ENCODE assay signal across 8 mouse cellular contexts in genomic region chr4:119239181-119239682, GRCm38 (mm10). TPM values are rescaled to one million over a fixed set of nuclear protein-coding genes. Genes with fewer than 3 reads are reported as not detected.
DNase-seq lines count a peak whose midpoint lies in the region; ATAC-seq and TF ChIP-seq lines count a peak whose summit lies in the region.

No protein-coding gene starts in this region.

- intact Hi-C loops in heart, postnatal 10 days (cut with DNase I) = loop anchor here (2.0 to 5.0 kb wide), 2 partner anchors 100 to 183 kb away; partner anchors contain the start of genes Ppcs and Zmynd12

- peak overlapping the region; percentile 43 to 51 for H3K4me3 ChIP-seq in MEL (ENCODE audit: control insufficient read depth in 1 of 2, insufficient read depth in 1 of 2, low read depth in 2 of 2, low read length in 2 of 2)
- H3K4me3 ChIP-seq in limb, embryonic 15.5 days = no peak overlapping the region

- no peaks in the 10 kb centered on the region for H3K27me3 ChIP-seq in MEL (ENCODE audit: control insufficient read depth in 1 of 2, insufficient read depth in 2 of 2, low read length in 2 of 2)
- H3K27me3 ChIP-seq in limb, embryonic 15.5 days = no peaks in the 10 kb centered on the region

- DNase-seq in frontal cortex, adult 2 months (ENCODE audit: extremely low spot score in 1 of 2, low spot score in 1 of 2) = peak; percentile 42 to 81
- no peak for DNase-seq in frontal cortex, postnatal 10 days (ENCODE audit: low spot score in 2 of 2)
- DNase-seq in MEL (ENCODE audit: low read depth, low spot score) = peak; percentile 88
- peak; percentile 57 for DNase-seq in embryo, embryonic 9.5 days (ENCODE audit: extremely low spot score)
- peak; percentile 65 to 66 for DNase-seq in heart, postnatal 10 days
- DNase-seq in monocyte, adult 2 months (ENCODE audit: low read depth in 1 of 2, low spot score in 2 of 2) = peak; percentile 22 to 40
- peak; percentile 44 for DNase-seq in thymus, postnatal 14 days

- H3K79me2 ChIP-seq in MEL (ENCODE audit: control insufficient read depth, insufficient read depth, low read length, poor library complexity) = no peaks in the 10 kb centered on the region

- peak; percentile 23 to 59; a peak in 2 of 4 replicates for TF ChIP-seq POLR2A in MEL (IDR thresholded peaks at IDR 0.05; ENCODE audit: control insufficient read depth in 1 of 2, insufficient read depth in 1 of 2, low read depth in 1 of 2, low read length in 2 of 2, poor library complexity in 1 of 2)

- H3K27ac ChIP-seq in MEL (ENCODE audit: control insufficient read depth, low read depth, low read length) = peak overlapping the region; percentile 45
- 0 out of 2 replicates have a peak overlapping the region, but pooled peaks have one; percentile 48 for H3K27ac ChIP-seq in limb, embryonic 15.5 days

- no peak overlapping the region for H3K4me2 ChIP-seq in limb, embryonic 15.5 days

- no peak for TF ChIP-seq EP300 in MEL (IDR thresholded peaks at IDR 0.05; ENCODE audit: low read depth in 1 of 2, low read length in 2 of 2)

- peak overlapping the region; percentile 63 for H3K9ac ChIP-seq in MEL (ENCODE audit: control insufficient read depth, low read depth, low read length, poor library complexity, severe bottlenecking)
- H3K9ac ChIP-seq in limb, embryonic 15.5 days = no peak overlapping the region

- no peaks in the 10 kb centered on the region; a peak in 2 of 4 replicates for H3K4me1 ChIP-seq in MEL (ENCODE audit: control insufficient read depth in 1 of 2, insufficient read depth in 2 of 2, low read length in 2 of 2)
- H3K4me1 ChIP-seq in limb, embryonic 15.5 days = peaks cover 14% of the 10 kb centered on the region; the same call in 1 of the 2 replicates

- TF ChIP-seq CTCF in MEL (IDR thresholded peaks at IDR 0.05 in 2 of 3, conservative IDR thresholded peaks at IDR 0.05 in 1 of 3; ENCODE audit: control insufficient read depth in 1 of 3, insufficient read depth in 1 of 3, low read depth in 2 of 3, low read length in 3 of 3, poor library complexity in 1 of 3, severe bottlenecking in 1 of 3) = peak; percentile 53 to 91 (median 82)

- peak; percentile 45 for TF ChIP-seq RAD21 in MEL (IDR thresholded peaks at IDR 0.05; ENCODE audit: low read depth, low read length)

- WGBS in limb, embryonic 15.5 days = 35% methylated on average over 12 of the region's 12 CpGs

- H3K9me3 ChIP-seq in MEL (replicated peaks; ENCODE audit: insufficient read depth, low read length) = no peaks in the 10 kb centered on the region
- H3K9me3 ChIP-seq in limb, embryonic 15.5 days = no peaks in the 10 kb centered on the region

- ATAC-seq in limb, embryonic 15.5 days (ENCODE audit: insufficient number of reproducible peaks, low FRiP score, low TSS enrichment, low read depth) = 0 out of 2 replicates have a peak, but pooled peaks have one; percentile 42

- peaks cover 0 to 2% of the 10 kb centered on the region in 2 experiments; a peak in 2 of 4 replicates for H3K36me3 ChIP-seq in MEL (ENCODE audit: control insufficient read depth in 1 of 2, insufficient read depth in 2 of 2, low read length in 2 of 2)
- H3K36me3 ChIP-seq in limb, embryonic 15.5 days = peaks cover 72% of the 10 kb centered on the region

TF ChIP-seq in MEL, 35 proteins besides CTCF, POLR2A, EP300 and RAD21:
- TF ChIP-seq SIN3A (IDR thresholded peaks at IDR 0.05; ENCODE audit: low read length) (peak; percentile 69; the same call in 1 of the 2 replicates), ZMIZ1 (IDR thresholded peaks at IDR 0.05; ENCODE audit: low read depth, low read length) (no peak), NRF1 (IDR thresholded peaks at IDR 0.05; ENCODE audit: insufficient read depth, low read depth, low read length, poor library complexity, severe bottlenecking) (no peak), MYC (IDR thresholded peaks at IDR 0.05; ENCODE audit: low read depth, low read length) (peak; percentile 90), TBP (IDR thresholded peaks at IDR 0.05; ENCODE audit: low read depth, low read length) (0 out of 2 replicates have a peak, but pooled peaks have one; percentile 50), ETS1 (IDR thresholded peaks at IDR 0.05; ENCODE audit: low read depth, low read length) (0 out of 2 replicates have a peak, but pooled peaks have one; percentile 10), HCFC1 (IDR thresholded peaks at IDR 0.05; ENCODE audit: low read depth, low read length) (peak; percentile 40; the same call in 1 of the 2 replicates), NELFE (IDR thresholded peaks at IDR 0.05; ENCODE audit: low read depth, low read length) (peak; percentile 51; the same call in 1 of the 2 replicates), CHD2 (IDR thresholded peaks at IDR 0.05; ENCODE audit: low read length) (no peak), MAX (IDR thresholded peaks at IDR 0.05; ENCODE audit: low read length) (peak; percentile 69), SMC3 (IDR thresholded peaks at IDR 0.05; ENCODE audit: low read depth, low read length) (peak; percentile 59), MXI1 (IDR thresholded peaks at IDR 0.05; ENCODE audit: low read depth, low read length) (peak; percentile 87; the same call in 1 of the 2 replicates), BHLHE40 (IDR thresholded peaks at IDR 0.05; ENCODE audit: borderline replicate concordance, low read depth, low read length) (peak; percentile 49; the same call in 1 of the 2 replicates)
TF ChIP-seq in MEL: peak in this region for 10.

RNA-seq across cellular contexts. Expression of gene P3h1, which starts 6.5 kb away (rescaled TPM):
- polyA plus RNA-seq in frontal cortex, adult 2 months (2012; rRNA removed) = 11.6 and 14.1 TPM in 2 replicates
- 12.9 and 15.7 TPM in 2 replicates for total RNA-seq in MEL (2012; rRNA removed)
- polyA plus RNA-seq in MEL (2012; ENCODE audit: insufficient read depth in 1 of 2, insufficient read length in 2 of 2, low read depth in 1 of 2, low replicate concordance in 2 of 2, missing spikeins in 1 of 2) = 10 to 100 TPM in 1 of 2 experiments, not detected in 1; 30.2 TPM
- total RNA-seq in heart, postnatal 10 days (2021) = 10 to 100 TPM; 23.5 to 24.7 TPM
- polyA plus RNA-seq in limb, embryonic 15.5 days (2015; fragmentation: Nextera tagmentation; extraction: Ambion mirVana) = 83.6 and 86.7 TPM in 2 replicates

RNA-seq across cellular contexts. Expression of gene AU022252, which starts 6.7 kb away (rescaled TPM):
- 13.9 and 15.0 TPM in 2 replicates for polyA plus RNA-seq in frontal cortex, adult 2 months (2012; rRNA removed)
- 12.3 and 12.8 TPM in 2 replicates for total RNA-seq in MEL (2012; rRNA removed)
- polyA plus RNA-seq in MEL (2012; ENCODE audit: insufficient read depth in 1 of 2, insufficient read length in 2 of 2, low read depth in 1 of 2, low replicate concordance in 2 of 2, missing spikeins in 1 of 2) = 10 to 100 TPM in 1 of 2 experiments, not detected in 1; 24.9 TPM
- 10 to 100 TPM; 13.8 to 18.2 TPM for total RNA-seq in heart, postnatal 10 days (2021)
- polyA plus RNA-seq in limb, embryonic 15.5 days (2015; fragmentation: Nextera tagmentation; extraction: Ambion mirVana) = 35.3 and 35.4 TPM in 2 replicates

RNA-seq across cellular contexts. Expression of gene Cldn19, which starts 16.0 kb away (rescaled TPM):
- 3.4 TPM in 2 replicates for polyA plus RNA-seq in frontal cortex, adult 2 months (2012; rRNA removed)
- not detected in 2 replicates for total RNA-seq in MEL (2012; rRNA removed)
- polyA plus RNA-seq in MEL (2012; ENCODE audit: insufficient read depth in 1 of 2, insufficient read length in 2 of 2, low read depth in 1 of 2, low replicate concordance in 2 of 2, missing spikeins in 1 of 2) = not detected
- under 1 TPM; 0.17 to 0.43 TPM for total RNA-seq in heart, postnatal 10 days (2021)
- 0.05 and 0.12 TPM in 2 replicates for polyA plus RNA-seq in limb, embryonic 15.5 days (2015; fragmentation: Nextera tagmentation; extraction: Ambion mirVana)

RNA-seq across cellular contexts. Expression of gene Tmem269, which starts 21.2 kb away (rescaled TPM):
- polyA plus RNA-seq in frontal cortex, adult 2 months (2012; rRNA removed) = 1.1 and 1.2 TPM in 2 replicates
- not detected in 2 replicates for total RNA-seq in MEL (2012; rRNA removed)
- polyA plus RNA-seq in MEL (2012; ENCODE audit: insufficient read depth in 1 of 2, insufficient read length in 2 of 2, low read depth in 1 of 2, low replicate concordance in 2 of 2, missing spikeins in 1 of 2) = under 1 TPM in 1 of 2 experiments, not detected in 1; 0.07 TPM
- not detected for total RNA-seq in heart, postnatal 10 days (2021)
- not detected in 2 replicates for polyA plus RNA-seq in limb, embryonic 15.5 days (2015; fragmentation: Nextera tagmentation; extraction: Ambion mirVana)

RNA-seq across cellular contexts. Expression of gene Svbp, which starts 44.1 kb away (rescaled TPM):
- 32.9 and 34.7 TPM in 2 replicates for polyA plus RNA-seq in frontal cortex, adult 2 months (2012; rRNA removed)
- 63.7 and 64.7 TPM in 2 replicates for total RNA-seq in MEL (2012; rRNA removed)
- polyA plus RNA-seq in MEL (2012; ENCODE audit: insufficient read depth in 1 of 2, insufficient read length in 2 of 2, low read depth in 1 of 2, low replicate concordance in 2 of 2, missing spikeins in 1 of 2) = 100 to 1,000 TPM in 1 of 2 experiments, not detected in 1; 131 TPM
- 10 to 100 TPM; 30.0 to 30.9 TPM for total RNA-seq in heart, postnatal 10 days (2021)
- 190 and 212 TPM in 2 replicates for polyA plus RNA-seq in limb, embryonic 15.5 days (2015; fragmentation: Nextera tagmentation; extraction: Ambion mirVana)

Comparison
In these comparisons a context has a peak if more than half of its experiments do, and no peak if none do; other contexts are left out.
1. DNase-seq: peak in frontal cortex, adult 2 months (2 of 2), MEL (single experiment), embryo, embryonic 9.5 days (single experiment), heart, postnatal 10 days (2 of 2), monocyte, adult 2 months (2 of 2) and thymus, postnatal 14 days (single experiment); none in frontal cortex, postnatal 10 days (0 of 2).